Mouse (Mus musculus) heart, postnatal 0 days (tissue): Measurements from ENCODE around the gene Apol7a.
"Not testable (repeated sequence)": the region's sequence is repeated elsewhere in the genome, so short reads cannot be mapped to it uniquely, and the experiment has no call there.

ENCODE experiments used
- CTCF ChIP-seq: IDR thresholded peaks from 2 replicates; pipeline ENCODE4 v1.5.1; 2016; ENCODE audit warnings: antibody characterized with exemption, control low read depth, low read depth
- EP300 ChIP-seq: IDR thresholded peaks from 2 replicates; pipeline ENCODE4 v1.6.1; 2016; ENCODE audit warnings: antibody characterized with exemption, low read depth

DNA sequence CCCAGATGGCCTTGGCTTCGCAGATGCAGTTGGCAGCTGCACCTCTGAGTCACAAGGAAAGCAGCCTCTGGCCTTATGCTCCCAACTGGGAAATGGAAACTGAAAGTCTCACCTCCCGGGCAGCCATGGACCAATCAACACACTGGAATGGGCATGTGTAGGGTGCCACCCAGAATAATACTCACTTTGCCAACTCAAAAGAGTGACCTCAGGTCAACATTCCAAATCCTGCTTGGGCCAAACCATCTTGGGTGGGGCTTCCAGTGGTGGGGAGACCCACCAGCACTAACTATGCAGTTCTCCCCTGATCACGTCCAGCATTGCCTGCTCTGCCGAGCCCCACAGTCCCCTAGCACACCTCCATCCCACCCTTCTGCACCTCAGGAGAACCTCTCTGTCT is 12.1 kb upstream of the Apol7a start, which contains the start of gene Apol9a:
- TF ChIP-seq CTCF, EP300: not testable (repeated sequence)
